Mouse (Mus musculus) R1 (cell line): ENCODE data around the gene Mpeg1.

ENCODE experiments used
- DNase-seq: peaks from one replicate; pipeline ENCODE4 v3.0.0-alpha.2; 2018; ENCODE audit warnings: low read depth, low spot score

The Mpeg1 gene

DNA sequence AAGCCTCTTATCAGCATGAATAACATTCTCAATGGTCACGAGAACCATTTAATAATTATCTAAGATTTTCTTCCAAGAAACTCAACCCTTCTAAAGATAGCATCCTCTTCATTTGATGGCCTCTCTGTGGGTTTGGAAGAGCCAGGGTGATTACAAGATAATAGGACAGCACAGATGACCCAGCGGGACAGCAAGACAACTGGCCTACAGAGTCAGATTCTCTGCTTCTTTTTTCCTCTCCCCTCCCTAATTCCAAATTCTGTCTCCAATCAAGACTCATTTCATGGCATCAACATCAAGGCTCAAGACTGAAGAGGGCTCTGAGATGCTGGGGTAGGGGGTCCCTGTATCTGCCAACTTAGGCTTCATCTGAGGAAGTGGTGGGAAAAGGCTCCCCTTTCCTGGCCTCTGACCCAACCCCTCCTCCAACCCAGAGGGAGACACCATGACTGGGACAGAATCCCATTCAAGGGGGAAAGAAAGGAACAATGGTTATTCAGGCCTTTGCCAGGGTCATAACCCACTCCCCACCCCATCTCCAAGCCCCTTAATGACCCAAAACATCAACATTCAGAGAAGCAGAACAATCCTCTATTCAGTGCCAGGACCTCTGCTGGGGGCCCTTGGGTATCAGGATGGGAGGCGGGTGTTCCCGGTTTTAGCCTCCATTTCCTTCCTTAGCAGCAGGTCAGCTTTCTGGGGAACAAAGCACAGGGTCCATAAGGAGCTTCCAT is 33.0 kb downstream of the Mpeg1 start:
- no peak for DNase-seq

DNA sequence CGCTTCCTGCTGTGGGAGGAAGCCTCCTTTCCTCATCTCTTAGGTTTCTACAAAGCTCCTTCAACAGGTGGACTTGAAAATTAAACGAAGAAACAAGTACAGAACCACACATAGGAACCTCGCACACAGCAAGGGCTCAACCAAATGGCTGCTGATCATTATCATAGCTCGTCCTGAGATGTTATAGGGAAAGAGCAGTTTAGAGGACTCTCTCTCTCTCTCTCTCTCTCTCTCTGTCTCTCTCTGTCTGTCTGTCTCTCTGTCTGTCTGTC is 33.5 kb downstream of the Mpeg1 start:
- no peak for DNase-seq

DNA sequence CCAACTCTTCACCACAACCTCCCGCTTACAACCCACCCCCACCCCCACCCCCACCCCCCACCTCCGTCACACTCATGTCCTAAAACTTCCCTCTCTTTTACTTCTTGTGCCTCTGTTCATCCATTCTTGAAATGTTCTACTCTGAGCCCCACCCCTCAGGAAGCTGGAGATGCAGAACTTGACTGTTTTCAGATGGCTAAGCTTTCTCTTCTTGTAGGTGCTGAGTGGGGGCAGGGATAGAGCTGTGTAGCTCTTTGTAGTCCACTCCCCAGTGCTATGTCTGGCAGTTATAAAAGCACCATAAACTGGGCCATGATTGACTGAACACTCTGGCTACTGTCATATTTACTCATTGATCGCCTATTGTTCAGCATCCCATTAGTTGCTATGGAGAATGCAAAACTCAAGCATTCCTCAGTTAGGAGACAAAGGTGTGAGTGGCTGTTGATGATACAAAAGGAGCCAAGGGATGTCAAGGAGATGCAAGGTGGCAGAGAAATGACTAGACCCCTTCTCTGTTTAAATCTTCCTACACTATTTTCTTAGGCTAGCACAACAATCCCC is 34.5 kb downstream of the Mpeg1 start:
- DNase-seq = peak; percentile 48

DNA sequence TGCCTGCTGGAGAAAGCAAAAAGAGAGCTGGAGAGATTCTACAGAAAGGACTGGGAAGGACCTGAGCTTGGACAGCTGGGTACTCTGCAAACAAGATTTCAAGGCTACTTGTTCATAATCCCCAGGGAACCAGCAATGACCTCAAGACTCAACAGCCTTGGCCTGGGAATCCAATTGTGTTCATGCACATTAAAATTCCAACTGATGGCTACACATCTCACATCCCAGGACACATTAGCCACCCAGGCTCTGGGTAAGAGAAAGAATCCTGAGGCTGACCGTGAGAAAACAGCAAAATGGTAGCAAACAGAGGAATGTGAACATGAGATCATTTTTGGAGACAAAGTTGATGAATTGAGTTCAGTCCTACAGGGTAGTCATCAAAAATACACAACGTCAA is 35.7 kb downstream of the Mpeg1 start:
- DNase-seq = no peak

DNA sequence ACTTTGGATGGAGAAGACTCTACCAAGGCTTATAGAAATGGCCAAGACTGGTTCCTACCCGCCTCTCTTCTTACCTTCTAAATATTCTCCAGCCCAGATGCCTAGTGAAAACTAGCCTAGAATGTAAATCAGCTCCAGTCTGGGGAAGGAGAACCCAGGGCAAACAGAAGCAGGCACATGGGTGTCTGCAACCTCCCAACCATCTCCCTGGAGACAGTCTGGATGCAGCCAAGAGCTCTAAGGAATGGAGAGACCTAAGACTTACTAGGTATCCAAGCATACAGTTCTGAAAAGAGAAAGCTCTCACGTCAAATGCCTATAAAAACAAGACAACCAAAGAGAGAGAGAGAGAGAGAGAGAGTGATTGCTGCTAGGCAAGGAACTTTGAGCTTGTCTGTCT is 37.3 kb downstream of the Mpeg1 start:
- DNase-seq = no peak

DNA sequence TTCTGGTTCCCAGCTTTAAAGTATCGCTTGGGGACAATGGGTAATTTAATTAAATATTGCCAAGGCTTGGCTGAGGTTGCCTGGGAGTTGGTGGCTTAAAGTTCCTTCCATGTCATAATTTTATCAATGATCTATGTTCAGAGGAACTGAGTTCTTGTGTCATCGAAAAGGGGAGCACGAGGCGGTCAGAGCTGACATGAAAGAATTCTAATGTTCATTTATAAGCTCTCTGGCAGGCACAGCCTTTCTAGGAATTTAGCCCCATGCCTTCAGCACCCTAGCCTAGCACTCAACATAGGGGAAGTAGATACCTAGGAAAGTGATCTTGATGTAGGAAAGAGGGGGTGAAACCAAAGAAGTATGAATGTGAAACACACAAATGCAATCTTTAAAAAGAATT is 37.7 kb downstream of the Mpeg1 start:
- DNase-seq = no peak

DNA sequence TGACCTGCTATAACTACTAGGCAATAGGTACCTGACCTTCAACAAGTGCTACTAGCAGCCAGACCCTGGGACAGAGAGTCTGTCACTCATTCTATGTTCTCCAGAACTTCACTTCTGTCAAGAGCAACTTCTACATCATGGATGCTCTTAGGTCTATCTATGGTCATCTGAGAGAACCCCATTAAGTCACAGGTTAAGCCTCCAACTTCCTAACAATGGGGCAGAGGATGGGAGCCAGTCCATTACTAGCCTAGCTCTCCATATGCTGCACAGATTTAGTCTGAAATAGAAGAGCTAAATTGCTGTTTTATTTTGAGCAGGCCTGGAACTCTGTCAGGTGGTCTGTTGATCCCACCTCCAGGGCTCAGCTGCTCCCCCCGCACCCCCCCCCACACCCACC is 38.4 kb downstream of the Mpeg1 start:
- no peak for DNase-seq

DNA sequence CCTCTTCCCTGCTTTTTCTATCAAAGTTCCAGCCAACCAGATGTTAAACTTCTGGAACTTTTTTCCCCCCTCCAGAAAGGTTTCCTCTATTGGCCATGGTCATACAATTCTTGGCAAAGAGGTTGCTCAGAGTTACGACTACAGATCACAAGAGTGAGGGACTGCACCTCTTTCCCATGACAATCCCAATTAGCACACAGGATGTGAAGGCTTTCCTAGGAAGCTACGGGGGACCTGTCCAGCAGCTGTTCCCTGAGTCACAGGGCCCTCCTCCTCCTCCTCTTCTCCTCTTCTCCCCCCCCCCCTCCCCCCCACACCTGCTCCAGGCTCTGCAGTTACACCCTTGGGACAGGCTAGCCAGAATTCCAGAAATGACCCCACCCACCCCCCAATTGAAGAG is 38.9 kb downstream of the Mpeg1 start:
- peak; percentile 9 for DNase-seq

DNA sequence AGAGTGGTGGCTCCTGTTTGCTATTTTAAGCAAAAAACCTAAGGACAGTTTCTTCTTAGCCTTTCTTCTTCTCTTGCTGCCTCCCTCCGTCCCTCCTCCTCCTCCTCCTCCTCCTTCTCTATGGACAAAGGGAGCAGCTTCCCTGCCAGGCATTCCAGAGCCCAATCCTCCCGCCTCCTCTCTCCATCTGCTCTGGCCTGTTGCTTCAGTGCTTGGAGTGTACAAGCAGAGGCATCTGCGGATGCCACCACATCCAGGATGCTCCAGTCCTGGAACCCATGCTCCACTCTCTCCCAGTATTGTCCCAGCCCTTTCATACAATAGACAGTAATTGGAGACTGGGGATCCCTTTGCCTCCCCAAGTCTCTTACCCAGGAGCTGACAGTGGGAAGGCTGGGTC is 39.5 kb downstream of the Mpeg1 start:
- peak; percentile 17 for DNase-seq

DNA sequence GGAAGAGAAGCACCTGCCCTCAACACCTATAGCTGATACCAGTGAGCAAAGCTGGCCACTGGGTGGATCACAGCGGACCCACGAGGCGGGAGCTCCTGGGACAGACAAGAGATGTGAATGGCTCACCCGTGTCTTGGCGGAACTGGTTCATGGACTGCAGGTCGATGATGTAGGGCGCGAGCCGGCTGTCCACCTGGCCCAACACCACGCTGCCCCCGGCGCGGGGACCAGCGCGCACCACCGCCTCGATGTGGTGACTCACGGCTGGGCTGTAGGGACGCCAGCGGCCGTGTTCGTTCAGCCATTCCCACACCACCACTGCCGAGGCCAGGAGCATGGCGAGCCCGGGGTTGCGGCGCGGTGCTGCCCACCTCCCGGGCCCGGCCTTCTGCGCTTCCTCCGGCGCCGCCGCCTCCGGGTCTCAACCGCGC is 40.3 kb downstream of the Mpeg1 start:
- peak; percentile 32 for DNase-seq

DNA sequence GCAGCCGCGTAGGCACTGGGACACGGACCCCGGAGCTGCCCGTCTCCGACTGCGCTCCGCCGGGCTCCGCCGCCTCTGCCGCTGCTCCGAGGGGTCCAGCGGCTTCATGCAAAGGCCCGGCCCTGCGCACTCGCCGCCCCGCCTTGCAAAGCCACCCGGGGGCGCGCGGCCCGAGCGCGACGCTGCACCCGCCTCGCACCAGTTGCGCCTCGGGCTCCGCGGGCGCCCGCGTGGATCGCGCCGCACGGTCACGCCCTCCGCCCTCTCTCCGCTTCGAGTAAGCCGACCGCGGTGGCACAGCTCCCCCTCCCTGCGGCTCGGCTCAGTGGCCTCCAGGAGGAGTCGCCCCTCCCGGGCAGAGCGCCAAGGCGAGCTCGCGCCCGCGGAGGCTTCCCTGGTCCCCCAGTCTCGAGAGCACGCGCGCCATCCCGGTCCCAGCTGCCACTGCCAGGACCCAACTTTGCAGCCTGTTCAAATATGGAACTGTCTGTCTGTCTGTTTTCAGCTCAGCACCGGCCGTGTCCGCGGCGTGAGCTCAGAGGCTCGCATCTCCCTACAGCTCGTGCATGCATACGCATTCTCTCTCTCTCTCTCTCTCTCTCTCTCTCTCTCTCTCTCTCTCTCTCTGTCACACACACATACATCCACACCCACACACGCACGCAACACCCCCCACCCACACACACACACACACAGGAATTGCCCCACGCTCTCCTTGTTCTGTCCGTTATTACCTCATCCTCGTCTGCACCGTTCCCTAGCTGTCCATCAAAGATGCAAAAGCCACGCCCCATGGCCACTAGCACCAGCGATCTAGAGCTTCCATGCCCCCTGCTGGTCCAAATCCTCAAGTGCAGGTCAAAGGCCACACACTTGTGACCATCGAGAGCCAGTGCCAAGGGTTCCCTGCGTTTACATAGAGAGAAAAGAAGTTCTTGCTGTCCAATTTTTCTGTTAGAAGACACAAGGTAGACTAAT is 41.1 kb downstream of the Mpeg1 start, which contains the start of gene Dtx4:
Dtx4 (minus strand) TSS at position 85 of the 978 bp plus-strand sequence.
- peak; percentile 96 for DNase-seq

DNA sequence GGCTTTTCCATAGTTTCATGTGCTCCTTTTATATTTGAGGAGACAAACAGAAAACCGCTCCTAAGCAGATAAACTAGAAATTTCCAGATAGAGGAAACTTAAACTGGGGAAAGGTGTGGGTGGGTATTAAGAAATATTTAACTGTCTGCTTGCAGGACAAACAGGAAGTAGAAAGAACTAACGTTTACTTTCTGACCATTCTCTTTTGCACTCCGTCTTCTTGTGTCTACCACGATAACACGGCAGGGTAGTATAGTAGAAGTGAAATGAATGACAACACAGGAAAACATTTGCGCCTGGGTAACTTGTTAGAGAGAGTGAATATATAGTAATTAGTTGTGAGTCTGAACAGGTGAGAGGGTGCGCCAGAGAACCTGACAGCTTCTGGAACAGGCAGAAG is 42.2 kb downstream of the Mpeg1 start:
- no peak for DNase-seq

DNA sequence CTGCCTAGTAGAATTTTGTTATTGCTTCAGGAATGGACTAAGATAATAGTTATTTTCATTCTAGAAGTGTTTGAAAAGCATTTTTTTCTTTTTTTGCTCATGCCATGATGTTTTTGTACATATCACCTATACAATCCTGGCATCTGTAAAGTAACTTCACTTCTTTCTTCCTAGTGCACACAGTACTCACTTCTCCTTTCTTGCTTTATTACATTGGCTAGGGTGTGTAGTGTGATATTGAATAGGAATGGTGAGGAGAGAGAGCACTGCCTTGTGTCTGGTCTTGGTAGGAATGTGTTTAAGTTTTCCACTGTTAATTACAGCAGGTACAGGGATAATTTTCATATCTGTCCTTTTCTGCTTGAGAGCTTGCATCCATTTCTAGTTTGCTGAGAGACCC is 54.0 kb downstream of the Mpeg1 start:
- no peak for DNase-seq
